Mouse (Mus musculus) midbrain, embryonic 11.5 days (tissue): Measurements from ENCODE around the gene Ppat. TPM values are rescaled to one million over a fixed set of nuclear protein-coding genes. Genes with fewer than 3 reads are reported as not detected.

Source experiments
- ATAC-seq: fragments of 200-750 bp; cut with Nextera tagmentation; 2 replicates; pipeline ENCODE4 v1.8.0; 2017; ENCODE audit warnings: moderate TSS enrichment, moderate library complexity; ENCODE audit not compliant: low FRiP score
- DNase-seq: peaks from one replicate; pipeline ENCODE4 v3.0.0; 2015; ENCODE audit warnings: low spot score; ENCODE audit errors: missing footprints
- H3K27ac ChIP-seq: fragments of 300-500 bp; sonication (generic); 2 replicates; pipeline ENCODE4 v1.5.1; 2014; ENCODE audit warnings: low read depth, low read length
- H3K27me3 ChIP-seq: fragments of 300-500 bp; sonication (generic); 2 replicates; pipeline ENCODE4 v1.6.1; 2014; ENCODE audit warnings: mild to moderate bottlenecking, low read length, moderate library complexity, mixed read lengths; ENCODE audit not compliant: control insufficient read depth, insufficient read depth
- H3K36me3 ChIP-seq: fragments of 300-500 bp; sonication (generic); 2 replicates; pipeline ENCODE4 v1.6.1; 2014; ENCODE audit warnings: mild to moderate bottlenecking, low read length, moderate library complexity, mixed read lengths; ENCODE audit not compliant: control insufficient read depth, insufficient read depth
- H3K4me1 ChIP-seq: fragments of 300-500 bp; sonication (generic); 2 replicates; pipeline ENCODE4 v1.6.1; 2014; ENCODE audit warnings: low read length; ENCODE audit not compliant: control insufficient read depth, insufficient read depth
- H3K4me2 ChIP-seq: fragments of 300-500 bp; sonication (generic); 2 replicates; pipeline ENCODE4 v1.6.1; 2014; ENCODE audit warnings: mild to moderate bottlenecking, moderate library complexity
- H3K4me3 ChIP-seq: fragments of 300-500 bp; sonication (generic); 2 replicates; pipeline ENCODE4 v1.5.1; 2014; ENCODE audit warnings: low read depth, low read length
- H3K9ac ChIP-seq: fragments of 300-500 bp; sonication (generic); 2 replicates; pipeline ENCODE4 v1.6.1; 2014; ENCODE audit warnings: low read length
- H3K9me3 ChIP-seq: fragments of 300-500 bp; sonication (generic); 2 replicates; pipeline ENCODE4 v1.6.1; 2016; ENCODE audit warnings: low read length; ENCODE audit not compliant: control insufficient read depth
- WGBS: fragments of 180-500 bp; shearing (Covaris S2); extraction: QIAGEN DNeasy Blood & Tissue Kit; methylation state at CpG from one replicate; pipeline ENCODE4 v1.1.7; 2014; 5-methylcytosine and 5-hydroxymethylcytosine counted together
- polyA plus RNA-seq: library from polyadenylated mRNA; unstranded; fragments of >200 nt; fragmentation: Nextera tagmentation; extraction: Ambion mirVana; gene quantifications from 2 replicates; pipeline ENCODE4 v1.2.1, GENCODE M21; 2014

The Ppat gene
- polyA plus RNA-seq, 1 experiment from 2014 or later = 39.6 TPM

- H3K27me3 ChIP-seq = no peaks in the 10 kb centered on the region
- H3K4me2 ChIP-seq = no peak overlapping the region
- H3K4me1 ChIP-seq = no peaks in the 10 kb centered on the region
- no peak overlapping the region for H3K4me3 ChIP-seq
- no peaks in the 10 kb centered on the region for H3K9me3 ChIP-seq
- H3K36me3 ChIP-seq = peaks cover 9% of the 10 kb centered on the region; the same call in 1 of the 2 replicates
- ATAC-seq (no peak), DNase-seq (no peak)
- H3K9ac ChIP-seq = no peak overlapping the region
- no peak overlapping the region for H3K27ac ChIP-seq
- 90% methylated on average over 25 of the region's 25 CpGs for WGBS
These were observed 75.1 kb downstream of the Ppat start for GRCm38 (mm10) chr5:76876106-76876758.

- ATAC-seq (no peak), DNase-seq (peak; percentile 79)
- H3K36me3 ChIP-seq = peaks cover 12% of the 10 kb centered on the region; the same call in 1 of the 2 replicates
- no peak overlapping the region for H3K9ac ChIP-seq
- H3K27me3 ChIP-seq = no peaks in the 10 kb centered on the region
- H3K9me3 ChIP-seq = no peaks in the 10 kb centered on the region
- H3K4me3 ChIP-seq = no peak overlapping the region
- no peak overlapping the region for H3K27ac ChIP-seq
- H3K4me1 ChIP-seq = no peaks in the 10 kb centered on the region
- H3K4me2 ChIP-seq = peak overlapping the region; percentile 33
- 35% methylated on average over 6 of the region's 6 CpGs for WGBS
These were observed 81.8 kb downstream of the Ppat start for GRCm38 (mm10) chr5:76869553-76869952.

- whole genome bisulfite sequencing = 23% methylated on average over 16 of the region's 16 CpGs
- no peak overlapping the region for H3K27ac ChIP-seq
- ATAC-seq = peak; percentile 73; the same call in 1 of the 2 replicates
- no peak overlapping the region for H3K9ac ChIP-seq
- peak overlapping the region; percentile 33 for H3K4me2 ChIP-seq
- peak; percentile 86 for DNase-seq
- H3K9me3 ChIP-seq = no peaks in the 10 kb centered on the region
- no peaks in the 10 kb centered on the region for H3K27me3 ChIP-seq
- H3K4me1 ChIP-seq = no peaks in the 10 kb centered on the region
- H3K4me3 ChIP-seq = peak overlapping the region; percentile 18; the same call in 1 of the 2 replicates
- H3K36me3 ChIP-seq = peaks cover 12% of the 10 kb centered on the region; the same call in 1 of the 2 replicates
These were observed 82.6 kb downstream of the Ppat start for GRCm38 (mm10) chr5:76868693-76869286.

- H3K4me1 ChIP-seq = no peaks in the 10 kb centered on the region
- H3K27me3 ChIP-seq = no peaks in the 10 kb centered on the region
- no peak overlapping the region for H3K4me3 ChIP-seq
- H3K4me2 ChIP-seq = no peak overlapping the region
- no peak for ATAC-seq
- WGBS = 81% methylated on average over 8 of the region's 8 CpGs
- H3K36me3 ChIP-seq = peaks cover 12% of the 10 kb centered on the region; the same call in 1 of the 2 replicates
- H3K9ac ChIP-seq = no peak overlapping the region
- H3K27ac ChIP-seq = no peak overlapping the region
- DNase-seq = no peak
- H3K9me3 ChIP-seq = no peaks in the 10 kb centered on the region
These were observed 84.6 kb downstream of the Ppat start for GRCm38 (mm10) chr5:76866819-76867218.

Other genes with a start within 250 kb of the Ppat start
- gene Aasdh, start 46.1 kb downstream of the Ppat start, polyA plus RNA-seq = 15.6 and 17.3 TPM in 2 replicates
- gene Paics, start 271 bp downstream of the Ppat start, polyA plus RNA-seq = 417 and 427 TPM in 2 replicates
- gene Srp72, start 23.1 kb upstream of the Ppat start, polyA plus RNA-seq = 71.9 and 74.5 TPM in 2 replicates
- gene Arl9, start 52.5 kb upstream of the Ppat start, polyA plus RNA-seq = 0.37 TPM in 1 of 2 replicates, not detected in the other
- not detected in 2 replicates for gene Thegl, start 64.4 kb upstream of the Ppat start, polyA plus RNA-seq
- 0.37 TPM in 1 of 2 replicates, not detected in the other for gene Hopx, start 163.5 kb upstream of the Ppat start, polyA plus RNA-seq